Mouse (Mus musculus) limb, embryonic 14.5 days (tissue): ENCODE data around the gene Ccdc152. TPM values are rescaled to one million over a fixed set of nuclear protein-coding genes. Genes with fewer than 3 reads are reported as not detected.
"Not testable (repeated sequence)": the region's sequence is repeated elsewhere in the genome, so short reads cannot be mapped to it uniquely, and the experiment has no call there.

Source experiments
- ATAC-seq: fragments of 200-750 bp; cut with Nextera tagmentation; 2 replicates; pipeline ENCODE4 v1.8.0; 2017; ENCODE audit warnings: low read depth, moderate number of reproducible peaks, moderate TSS enrichment; ENCODE audit not compliant: low FRiP score
- DNase-seq: peaks from one replicate; pipeline ENCODE4 v3.0.0-alpha.2; 2015; ENCODE audit warnings: low spot score
- H3K27ac ChIP-seq: fragments of 300-500 bp; sonication (generic); replicated peaks from 2 replicates; pipeline ENCODE4 v1.5.1; 2014; ENCODE audit warnings: low read depth, mild to moderate bottlenecking, low read length, moderate library complexity, mixed read lengths
- H3K27me3 ChIP-seq: fragments of 300-500 bp; sonication (generic); 2 replicates; pipeline ENCODE4 v1.6.1; 2014; ENCODE audit warnings: low read length, mixed read lengths; ENCODE audit not compliant: control insufficient read depth, insufficient read depth
- H3K36me3 ChIP-seq: fragments of 300-500 bp; sonication (generic); 2 replicates; pipeline ENCODE4 v1.6.1; 2014; ENCODE audit warnings: mild to moderate bottlenecking, low read length, moderate library complexity, mixed read lengths; ENCODE audit not compliant: control insufficient read depth, insufficient read depth
- H3K4me1 ChIP-seq: fragments of 300-500 bp; sonication (generic); 2 replicates; pipeline ENCODE4 v1.6.1; 2014; ENCODE audit warnings: antibody characterized with exemption, low read length, mixed read lengths; ENCODE audit not compliant: control insufficient read depth, insufficient read depth
- H3K4me2 ChIP-seq: fragments of 300-500 bp; sonication (generic); replicated peaks from 2 replicates; pipeline ENCODE4 v1.6.1; 2014; ENCODE audit warnings: low read depth, mild to moderate bottlenecking, low read length, moderate library complexity; ENCODE audit not compliant: severe bottlenecking
- H3K4me3 ChIP-seq: fragments of 300-500 bp; sonication (generic); replicated peaks from 2 replicates; pipeline ENCODE4 v1.5.1; 2014; ENCODE audit warnings: low read length
- H3K9ac ChIP-seq: fragments of 300-500 bp; sonication (generic); 2 replicates; pipeline ENCODE4 v1.6.1; 2014; ENCODE audit warnings: mild to moderate bottlenecking, low read depth, low read length, moderate library complexity; ENCODE audit not compliant: severe bottlenecking
- H3K9me3 ChIP-seq: fragments of 300-500 bp; sonication (generic); 2 replicates; pipeline ENCODE4 v1.6.1; 2016; ENCODE audit warnings: low read length; ENCODE audit not compliant: control insufficient read depth
- POLR2A ChIP-seq: fragments of 200-500 bp; IDR thresholded peaks from 2 replicates; pipeline ENCODE4 v1.8.0; 2012; ENCODE audit warnings: inconsistent platforms, mild to moderate bottlenecking, moderate library complexity, borderline replicate concordance; ENCODE audit not compliant: insufficient read depth, insufficient read length; ENCODE audit errors: extremely low read depth
- WGBS: fragments of 180-500 bp; shearing (Covaris S2); extraction: QIAGEN DNeasy Blood & Tissue Kit; methylation state at CpG from one replicate; pipeline ENCODE4 v1.1.7; 2014; 5-methylcytosine and 5-hydroxymethylcytosine counted together
- polyA plus RNA-seq, 2 experiments: library from polyadenylated mRNA; depleted of rRNA in 1 of 2; stranded (reverse) in 1 of 2; unstranded in 1 of 2; fragments of >200 nt; fragmentation: Nextera tagmentation in 1 of 2; extraction: Ambion mirVana in 1 of 2; gene quantifications; 2 replicates each; pipeline versions ENCODE4 v1.2.1 to v1.2.3; 2012 to 2014

The Ccdc152 gene
- polyA plus RNA-seq, 2 experiments = 0.77 TPM; not detected in 1

DNA sequence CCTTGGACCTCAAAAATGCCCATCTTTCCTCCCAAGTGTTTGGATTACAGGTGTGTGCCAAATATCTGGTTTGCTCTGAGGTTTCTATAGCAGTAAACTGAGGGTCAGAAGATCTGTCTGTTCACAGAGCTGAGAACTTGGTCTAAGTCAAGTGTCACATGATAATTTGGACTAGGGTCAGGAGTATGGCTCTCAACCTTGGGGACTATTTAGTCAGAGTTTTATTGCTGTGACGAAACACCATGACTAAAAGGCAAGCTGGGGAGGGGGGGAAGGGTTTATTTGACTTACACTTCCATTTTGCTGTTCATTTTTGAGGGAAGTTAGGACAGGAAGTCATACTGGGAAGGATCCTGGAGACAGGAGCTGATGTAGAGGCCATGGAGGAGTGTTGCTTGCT lies 44.3 kb downstream of the Ccdc152 start:
- no peak overlapping the region for H3K9ac ChIP-seq
- ATAC-seq (no peak), DNase-seq (no peak)
- H3K36me3 ChIP-seq = no peaks in the 10 kb centered on the region
- H3K27ac ChIP-seq = no peak overlapping the region
- no peak for TF ChIP-seq POLR2A
- H3K9me3 ChIP-seq = no peaks in the 10 kb centered on the region
- no peak overlapping the region for H3K4me2 ChIP-seq
- H3K4me1 ChIP-seq = no peaks in the 10 kb centered on the region
- no peak overlapping the region for H3K4me3 ChIP-seq
- 82% methylated on average over 1 of the region's 1 CpGs for WGBS
- H3K27me3 ChIP-seq = no peaks in the 10 kb centered on the region

GRCm38 (mm10) chr15:3251718-3252067 lies 51.6 kb downstream of the Ccdc152 start:
- TF ChIP-seq POLR2A = no peak
- H3K4me2 ChIP-seq = no peak overlapping the region
- H3K4me1 ChIP-seq = no peaks in the 10 kb centered on the region
- H3K9ac ChIP-seq = no peak overlapping the region
- no peak overlapping the region for H3K4me3 ChIP-seq
- DNase-seq = no peak
- no peaks in the 10 kb centered on the region for H3K9me3 ChIP-seq
- H3K36me3 ChIP-seq = no peaks in the 10 kb centered on the region
- no peaks in the 10 kb centered on the region for H3K27me3 ChIP-seq
- H3K27ac ChIP-seq = no peak overlapping the region
- no peak for ATAC-seq

GRCm38 (mm10) chr15:3251031-3251717 lies 52.2 kb downstream of the Ccdc152 start:
- Histone ChIP-seq H3K4me3 (no peak overlapping the region), H3K27ac (no peak overlapping the region), H3K9ac (no peak overlapping the region), H3K9me3 (no peaks in the 10 kb centered on the region), H3K4me1 (no peaks in the 10 kb centered on the region), H3K36me3 (no peaks in the 10 kb centered on the region), H3K4me2 (no peak overlapping the region), H3K27me3 (no peaks in the 10 kb centered on the region)
- TF ChIP-seq POLR2A = no peak
- WGBS = 65% methylated on average over 3 of the region's 3 CpGs
- no peak for ATAC-seq
- no peak for DNase-seq

DNA sequence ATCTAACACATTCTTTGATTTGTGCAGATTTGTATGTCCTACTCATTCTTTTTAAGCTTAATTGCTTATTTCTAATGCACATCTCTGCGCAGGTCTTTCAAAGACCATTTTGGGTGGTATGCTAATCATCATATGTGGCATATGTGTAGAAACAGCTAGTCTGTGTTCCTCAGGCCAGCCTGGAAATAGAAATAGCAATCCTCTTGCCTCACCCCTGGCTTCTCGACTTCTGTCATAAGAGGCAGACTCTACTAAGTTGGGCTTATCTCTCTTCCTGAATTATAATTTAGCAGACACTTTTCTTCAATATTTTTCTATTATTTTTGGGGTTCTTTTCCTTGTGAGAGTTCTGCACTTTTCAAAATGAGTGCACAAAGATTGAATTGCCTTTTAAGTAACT lies 52.7 kb downstream of the Ccdc152 start:
- Histone ChIP-seq H3K9ac (no peak overlapping the region), H3K4me3 (no peak overlapping the region), H3K9me3 (no peaks in the 10 kb centered on the region), H3K27me3 (no peaks in the 10 kb centered on the region), H3K4me1 (no peaks in the 10 kb centered on the region), H3K27ac (no peak overlapping the region), H3K36me3 (no peaks in the 10 kb centered on the region), H3K4me2 (no peak overlapping the region)
- no peak for DNase-seq
- 78% methylated on average over 2 of the region's 2 CpGs for WGBS
- no peak for TF ChIP-seq POLR2A
- ATAC-seq = no peak

GRCm38 (mm10) chr15:3245036-3245435 lies 58.3 kb downstream of the Ccdc152 start:
- not testable (repeated sequence) for H3K9ac ChIP-seq, H3K27ac ChIP-seq, H3K27me3 ChIP-seq, H3K4me1 ChIP-seq, DNase-seq, ATAC-seq, H3K9me3 ChIP-seq, H3K36me3 ChIP-seq, H3K4me2 ChIP-seq, H3K4me3 ChIP-seq
- 86% methylated on average over 10 of the region's 10 CpGs for WGBS

GRCm38 (mm10) chr15:3237963-3238362 lies 65.4 kb downstream of the Ccdc152 start:
- no peak for DNase-seq
- H3K9me3 ChIP-seq = no peaks in the 10 kb centered on the region
- H3K4me1 ChIP-seq = no peaks in the 10 kb centered on the region
- H3K36me3 ChIP-seq = no peaks in the 10 kb centered on the region
- H3K4me3 ChIP-seq = no peak overlapping the region
- H3K27ac ChIP-seq = no peak overlapping the region
- WGBS = 83% methylated on average over 1 of the region's 1 CpGs
- TF ChIP-seq POLR2A = no peak
- no peak overlapping the region for H3K9ac ChIP-seq
- H3K4me2 ChIP-seq = no peak overlapping the region
- H3K27me3 ChIP-seq = no peaks in the 10 kb centered on the region
- ATAC-seq = no peak
